Mouse (Mus musculus): ENCODE results near the gene Tcf7.

Tcf7 gene

DNA sequence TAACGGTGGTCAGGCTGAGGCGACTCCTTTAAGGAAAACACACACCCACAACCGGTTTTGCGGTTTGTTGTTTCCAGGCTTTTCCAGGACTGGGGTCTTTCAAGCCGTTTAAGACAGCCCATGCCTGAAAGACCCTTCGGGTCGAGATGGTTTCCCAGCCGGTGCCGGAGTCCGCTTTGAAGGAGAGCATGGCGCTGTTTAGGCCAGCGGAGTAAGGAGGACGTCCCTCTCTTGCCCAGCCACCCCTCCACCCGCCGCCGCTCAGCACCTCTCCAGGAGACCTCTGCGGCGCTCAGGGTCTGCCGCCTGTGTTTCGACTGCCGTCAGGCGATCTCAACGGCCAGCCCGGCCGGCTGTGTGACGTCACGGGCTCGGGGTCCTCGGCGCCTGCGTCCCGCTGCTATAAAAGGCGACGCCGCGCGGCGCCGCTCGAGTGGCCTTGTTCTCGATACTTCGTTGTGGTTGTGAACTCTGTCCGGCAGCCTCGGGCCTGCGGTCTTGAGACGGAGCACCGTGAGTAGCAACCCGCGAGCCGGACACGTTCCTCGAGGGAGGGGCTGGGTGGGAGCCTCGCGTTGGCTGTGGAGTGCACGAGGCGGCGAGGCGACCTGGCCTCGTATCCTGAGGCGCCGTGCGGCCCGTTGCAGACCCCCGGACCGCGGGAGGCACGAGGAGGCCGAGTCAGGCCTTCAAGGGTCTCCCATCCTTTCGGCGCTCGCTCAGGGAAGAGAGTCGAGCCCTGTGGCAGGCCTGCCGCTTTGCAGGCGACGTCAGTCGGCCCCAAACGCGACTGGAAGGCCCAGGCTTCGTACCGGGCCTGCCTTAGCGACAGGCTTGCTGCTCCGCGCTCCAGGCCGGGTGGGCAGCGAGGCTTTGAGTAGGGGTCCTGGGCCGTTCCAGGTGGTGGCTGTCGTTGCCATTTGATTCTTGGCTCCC lies 50.9 kb downstream of the Tcf7 start, which contains the start of gene Skp1a:
Skp1a (plus strand) TSS at position 390 of the 936 bp plus-strand sequence.
- in situ Hi-C loops (cut with MboI; ENCODE audit: unreplicated experiment in 2 of 2), result no loop called here

DNA sequence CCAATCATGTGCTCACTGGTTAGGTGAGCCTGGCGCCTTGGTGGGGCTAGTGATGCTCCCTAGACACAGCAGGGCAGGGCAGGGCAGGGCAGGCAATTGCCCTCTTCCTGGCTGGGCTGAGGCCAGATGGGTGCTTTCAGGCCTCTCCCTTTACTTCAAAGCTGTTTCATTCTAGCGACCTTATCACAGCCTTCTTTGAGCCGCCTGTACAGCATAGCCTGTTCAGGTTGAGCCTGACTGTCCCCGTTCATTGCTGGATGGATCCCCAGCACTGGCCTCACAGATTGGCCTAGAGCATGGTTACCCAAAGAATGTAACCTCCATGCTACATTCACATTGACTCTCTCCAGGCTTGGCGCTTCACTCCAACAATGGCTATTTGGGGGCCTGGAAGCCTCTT lies 52.1 kb downstream of the Tcf7 start:
- in situ Hi-C loops (cut with MboI; ENCODE audit: unreplicated experiment in 2 of 2), result no loop called here

DNA sequence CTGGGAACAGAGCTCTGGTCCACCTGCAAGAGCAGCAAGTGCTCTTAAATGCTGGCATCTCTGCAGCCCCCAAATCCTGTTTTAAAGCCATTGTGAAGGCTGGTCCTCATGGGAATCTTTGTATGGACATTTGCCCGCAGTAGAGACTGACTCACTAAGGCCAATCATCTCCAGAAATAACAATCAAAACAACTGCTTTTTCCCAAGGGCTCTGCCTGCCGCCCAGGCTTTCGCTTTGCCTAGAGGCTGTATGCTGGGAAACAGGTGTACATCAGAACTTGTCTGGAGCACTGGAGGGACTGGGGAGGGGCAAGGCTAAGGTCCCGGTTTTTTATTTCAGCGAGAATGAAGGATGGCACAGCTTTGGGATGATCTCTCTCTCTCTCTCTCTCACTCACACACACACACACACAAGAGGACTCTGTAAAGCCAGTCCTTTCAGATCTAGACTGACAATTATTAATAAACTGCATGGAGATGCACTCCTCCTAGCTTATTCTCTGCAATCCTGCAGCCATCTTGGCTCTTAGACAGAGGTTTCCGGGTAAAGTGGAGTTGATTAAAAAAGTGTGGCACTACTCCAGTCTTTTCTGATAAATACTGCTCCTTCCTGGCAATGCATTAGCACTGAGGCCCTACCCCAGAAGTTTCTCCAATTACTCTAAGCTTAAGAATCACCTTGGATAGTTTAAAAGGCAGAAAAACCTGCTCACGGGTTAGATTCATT lies 53.9 kb downstream of the Tcf7 start:
- in situ Hi-C loops (cut with MboI; ENCODE audit: unreplicated experiment in 2 of 2), result loop anchor here in 1 of 2 experiments (10.0 kb wide), 2 partner anchors 184 to 404 kb away; no protein-coding TSS in a partner anchor

DNA sequence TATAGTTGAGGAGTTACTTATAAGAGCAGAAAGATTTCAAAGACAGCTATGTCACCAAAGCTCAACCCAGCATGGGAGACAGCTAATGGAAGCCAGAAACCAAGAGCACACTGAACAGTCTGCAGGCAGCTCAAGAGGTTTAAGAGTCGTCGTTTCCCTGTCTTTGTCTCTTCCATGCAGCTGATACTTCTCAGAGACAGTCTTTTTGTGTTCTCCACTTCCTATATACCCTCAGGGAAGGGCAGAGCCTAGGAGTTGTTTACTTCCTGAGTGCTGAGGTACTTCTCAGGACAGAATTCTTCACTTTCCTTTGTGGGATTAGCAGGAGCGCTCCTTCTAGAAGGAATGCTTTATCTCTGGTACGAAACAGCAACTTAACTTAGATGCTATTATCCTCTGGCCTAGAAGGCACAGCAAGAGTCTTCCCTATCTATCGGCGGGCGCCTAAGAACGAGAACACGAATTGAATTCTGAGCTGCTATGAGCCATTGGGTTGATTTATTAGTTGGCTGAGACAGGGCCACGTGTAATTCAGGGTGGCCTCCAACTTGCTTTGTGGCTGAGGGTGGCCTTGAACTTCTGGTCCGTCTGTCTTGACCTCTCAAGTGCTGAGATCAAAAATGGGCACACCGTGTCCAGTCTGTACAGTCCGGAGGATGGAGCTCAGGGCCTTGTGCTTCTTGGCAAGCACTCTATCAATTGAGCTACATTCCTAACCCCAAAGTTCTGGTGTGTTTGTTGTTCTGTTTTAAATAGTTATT lies 55.2 kb downstream of the Tcf7 start:
- in situ Hi-C loops (cut with MboI; ENCODE audit: unreplicated experiment in 2 of 2), result loop anchor here in 1 of 2 experiments (10.0 kb wide), 2 partner anchors 183 to 403 kb away; no protein-coding TSS in a partner anchor

DNA sequence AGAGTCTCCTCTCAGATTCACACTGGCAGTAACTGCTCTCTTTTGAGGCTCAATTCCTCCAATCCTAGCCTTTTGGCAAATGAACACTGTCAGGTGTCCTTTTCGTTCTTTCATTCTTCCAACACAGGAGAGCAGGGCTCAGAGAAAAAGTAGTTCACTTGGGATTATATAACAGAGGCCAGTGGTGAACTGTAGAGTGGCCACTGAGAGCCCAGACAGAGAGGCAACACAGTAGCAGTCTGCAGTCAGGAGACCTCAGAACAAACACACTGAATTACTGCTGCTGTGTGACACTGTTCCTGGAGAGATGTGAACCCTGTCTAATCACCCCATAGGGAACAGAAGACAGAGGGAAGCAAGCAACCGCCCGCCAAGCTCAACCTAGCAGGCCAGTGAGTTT lies 55.8 kb downstream of the Tcf7 start:
- in situ Hi-C loops (cut with MboI; ENCODE audit: unreplicated experiment in 2 of 2), result loop anchor here in 1 of 2 experiments (10.0 kb wide), 2 partner anchors 182 to 402 kb away; no protein-coding TSS in a partner anchor

DNA sequence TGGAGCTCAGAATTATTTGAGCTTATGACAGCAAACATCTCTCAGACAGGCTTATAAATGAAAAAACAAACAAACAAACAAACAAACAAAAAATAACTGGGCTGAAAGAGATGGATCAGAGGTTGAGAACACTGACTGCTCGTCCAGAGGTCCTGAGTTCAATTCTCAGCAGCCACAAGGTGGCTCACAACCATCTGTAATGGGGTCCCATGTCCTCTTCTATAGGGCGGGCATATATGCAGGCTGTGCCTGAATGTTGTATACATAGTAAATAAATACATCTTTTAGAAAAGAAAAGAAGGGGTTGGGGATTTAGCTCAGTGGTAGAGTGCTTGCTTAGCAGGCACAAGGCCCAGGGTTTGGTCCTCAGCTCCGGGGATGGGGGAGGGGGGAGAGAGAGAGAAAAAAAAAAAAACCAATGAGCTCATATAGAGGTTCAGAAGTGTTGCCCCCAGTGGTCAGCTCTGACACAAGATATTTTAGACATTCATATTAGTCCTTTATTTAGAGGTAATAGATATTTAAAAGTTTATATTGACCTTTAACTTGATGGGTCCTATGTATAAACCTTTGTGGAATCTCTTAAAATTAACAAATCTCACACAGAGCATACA lies 56.7 kb downstream of the Tcf7 start:
- in situ Hi-C loops (cut with MboI; ENCODE audit: unreplicated experiment in 2 of 2), result loop anchor here in 1 of 2 experiments (10.0 kb wide), 2 partner anchors 181 to 401 kb away; no protein-coding TSS in a partner anchor

DNA sequence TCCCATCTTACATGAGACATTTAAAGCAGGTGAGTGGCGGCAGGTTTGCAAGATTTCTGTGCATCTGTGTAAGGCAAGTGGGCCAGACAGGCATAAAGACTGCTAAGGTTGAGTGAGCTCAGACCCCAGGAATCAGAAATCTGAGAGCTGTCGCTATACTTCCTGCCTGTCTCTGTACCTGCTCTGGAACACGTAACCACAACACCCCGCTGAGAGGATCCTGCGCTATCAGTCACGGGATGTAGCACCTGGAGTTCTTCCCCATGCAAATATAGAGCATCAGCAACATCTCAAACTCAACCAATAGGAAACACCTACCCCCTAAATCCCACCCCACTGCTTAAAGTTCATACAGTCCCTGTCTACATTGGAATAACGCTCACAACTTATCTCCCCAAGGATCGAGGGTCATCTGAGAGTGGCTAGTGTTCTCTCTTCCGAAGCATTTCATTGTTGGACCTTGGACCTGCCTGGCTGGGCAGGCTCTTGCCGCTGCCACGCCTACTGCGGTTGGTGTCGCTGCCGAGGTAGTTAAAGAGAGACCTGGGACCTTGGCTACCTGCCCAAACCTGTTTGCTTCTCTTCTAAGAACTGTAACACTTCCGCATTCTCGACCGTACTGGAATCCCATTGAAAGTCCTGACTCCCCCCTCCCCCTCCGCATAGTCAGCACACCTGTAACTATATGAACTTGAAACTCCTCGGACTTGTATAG lies 58.7 kb downstream of the Tcf7 start:
- in situ Hi-C loops (cut with MboI; ENCODE audit: unreplicated experiment in 2 of 2), result loop anchor here in 1 of 2 experiments (10.0 kb wide), 2 partner anchors 179 to 399 kb away; no protein-coding TSS in a partner anchor

DNA sequence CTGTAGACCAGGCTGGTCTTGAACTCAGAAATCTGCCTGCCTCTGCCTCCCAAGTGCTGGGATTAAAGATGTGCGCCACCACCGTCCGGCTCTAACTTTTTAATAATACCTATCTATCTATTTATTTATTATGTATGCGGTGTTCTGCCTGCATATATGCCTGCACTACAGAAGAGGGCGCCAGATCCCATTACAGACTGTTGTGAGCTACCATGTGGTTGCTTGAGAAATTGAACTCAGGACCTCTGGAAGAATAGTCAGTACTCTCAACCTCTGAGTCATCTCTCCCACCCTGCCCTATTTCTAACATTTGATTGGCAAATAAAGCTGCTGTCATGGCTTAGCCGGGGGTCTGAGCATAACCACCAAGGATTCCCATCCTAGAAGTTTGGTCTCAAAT lies 59.9 kb downstream of the Tcf7 start:
- in situ Hi-C loops (cut with MboI; ENCODE audit: unreplicated experiment in 2 of 2), result loop anchor here in 1 of 2 experiments (10.0 kb wide), 2 partner anchors 178 to 398 kb away; no protein-coding TSS in a partner anchor

DNA sequence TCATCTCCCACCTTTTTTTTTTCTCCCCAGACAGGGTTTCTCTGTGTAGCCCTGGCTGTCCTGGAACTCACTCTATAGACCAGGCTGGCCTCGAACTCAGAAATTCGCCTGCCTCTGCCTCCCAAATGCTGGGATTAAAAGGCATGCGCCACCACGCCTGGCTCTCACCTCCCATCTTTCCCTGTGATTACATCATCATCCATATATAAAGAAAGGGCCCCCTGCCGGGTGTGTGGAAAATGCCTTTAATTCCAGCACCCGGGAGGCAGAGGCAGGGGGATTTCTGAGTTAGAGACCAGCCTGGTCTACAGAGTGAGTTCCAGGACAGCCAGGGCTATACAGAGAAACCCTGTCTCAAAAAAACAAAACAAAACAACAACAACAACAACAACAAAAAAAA lies 60.9 kb downstream of the Tcf7 start:
- in situ Hi-C loops (cut with MboI; ENCODE audit: unreplicated experiment in 2 of 2), result loop anchor here in 1 of 2 experiments (10.0 kb wide), 2 partner anchors 177 to 397 kb away; no protein-coding TSS in a partner anchor

DNA sequence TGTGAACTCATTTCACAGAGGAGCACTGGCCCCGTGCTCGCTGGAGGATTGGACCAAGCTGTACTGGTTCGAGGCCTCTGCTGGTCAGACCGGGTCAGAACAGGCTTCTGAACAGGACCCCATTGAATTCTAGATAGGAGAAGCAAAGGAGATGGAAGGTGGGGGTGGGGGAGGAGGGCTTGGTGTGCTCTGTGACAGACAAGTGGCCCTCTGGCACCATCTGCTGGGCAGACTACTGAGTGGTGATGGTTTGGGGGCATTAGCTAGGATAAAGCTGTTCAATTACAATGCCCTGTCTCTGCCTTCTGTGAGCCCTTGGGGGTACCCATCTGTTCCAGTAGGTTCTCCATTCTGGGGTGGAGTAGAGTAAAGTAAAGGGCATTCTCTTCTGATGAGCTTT lies 62.5 kb downstream of the Tcf7 start:
- in situ Hi-C loops (cut with MboI; ENCODE audit: unreplicated experiment in 2 of 2), result loop anchor here in 1 of 2 experiments (10.0 kb wide), 2 partner anchors 175 to 395 kb away; no protein-coding TSS in a partner anchor

DNA sequence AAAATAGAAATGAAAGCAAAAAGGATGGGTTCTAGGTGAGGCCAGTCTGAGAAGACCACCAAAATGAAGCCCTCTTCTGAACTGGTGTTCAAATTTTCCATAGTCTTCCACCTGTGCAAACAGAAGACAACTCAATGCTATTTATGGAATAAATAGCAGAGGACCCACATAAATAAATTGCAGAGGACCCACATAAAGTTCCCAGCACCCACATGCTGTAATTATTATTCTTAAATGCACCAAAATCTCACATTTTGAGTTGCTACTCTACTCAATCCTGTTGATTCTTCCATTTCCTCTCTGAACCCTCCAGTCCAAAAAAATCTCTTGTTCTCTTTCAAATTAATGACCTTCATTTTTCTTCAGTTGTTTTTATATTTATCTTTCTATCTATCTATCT lies 68.9 kb downstream of the Tcf7 start, which contains the start of gene Olfr1371:
Olfr1371 (minus strand) TSS at position 101 of the 400 bp plus-strand sequence.
- in situ Hi-C loops (cut with MboI; ENCODE audit: unreplicated experiment in 2 of 2), result loop anchor here (5.0 to 10.0 kb wide), 2 partner anchors 149 to 157 kb away; no protein-coding TSS in a partner anchor
